Mouse (Mus musculus) embryonic fibroblast, embryonic 13.5 days (primary cell): ENCODE measurements at regions not wholly inside any gene's neighbourhood (a gene's known extent, or its start where the extent isn't known, plus 50 kb on each side); places are given as distances from the start of the nearest gene placed in this dataset.

Experiments used
- CTCF ChIP-seq: IDR thresholded peaks from 2 replicates; pipeline ENCODE4 v1.5.1; 2011; ENCODE audit warnings: mild to moderate bottlenecking, control low read depth, low read length, moderate library complexity, borderline replicate concordance; ENCODE audit not compliant: insufficient read depth
- POLR2A ChIP-seq: IDR thresholded peaks from 2 replicates; pipeline ENCODE4 v1.6.1; 2011; ENCODE audit warnings: low read depth, mild to moderate bottlenecking, control low read depth, low read length, moderate library complexity

- TF ChIP-seq CTCF (no peak), POLR2A (no peak)
These were observed 90.7 kb upstream of the Fggy start for GRCm38 (mm10) chr4:95466647-95467046.
